Mouse (Mus musculus): Measurements from ENCODE around the gene Clybl. TPM values are rescaled to one million over a fixed set of nuclear protein-coding genes. Genes with fewer than 3 reads are reported as not detected.

The Clybl gene
- total and polyA plus RNA-seq, 3 experiments, result 16.5 to 25.7 (median 18.7) TPM

GRCm38 (mm10) chr14:122190941-122191510, 9.5 kb downstream of the Clybl start:
- DNase-seq (ENCODE audit: extremely low read depth), result peak; percentile 78
- in situ Hi-C loops (cut with MboI; ENCODE audit: low pct_ligation_motif_present, low pct_unique_long_range_greater_than_20kb, low sequenced_read_pairs) (no loop called here), dilution Hi-C loops (cut with MboI; ENCODE audit: extremely low pct_ligation_motif_present, extremely low pct_unique_long_range_greater_than_20kb, low sequenced_read_pairs) (no loop called here)
- Histone ChIP-seq H3K36me3 (replicated peaks in 1 of 2; ENCODE audit: control insufficient read depth in 1 of 2, insufficient read depth in 1 of 2, low read length in 1 of 2) (peaks cover 0 to 3% of the 10 kb centered on the region in 2 experiments), H3K4me2 (ENCODE audit: insufficient read depth, low read depth, poor library complexity, severe bottlenecking) (no peak overlapping the region), H3K27ac (ENCODE audit: insufficient read depth, low read depth) (no peak overlapping the region), H3K4me3 (replicated peaks in 1 of 3; ENCODE audit: low read depth in 2 of 3, low read length in 2 of 3, poor library complexity in 1 of 3) (no peak overlapping the region), H3K9ac (ENCODE audit: insufficient read depth, low read depth) (no peak overlapping the region), H3K4me1 (ENCODE audit: control insufficient read depth in 1 of 2, insufficient read depth in 2 of 2) (peaks cover 2 to 29% of the 10 kb centered on the region in 2 experiments; a peak in 2 of 4 replicates), H3K79me2 (replicated peaks; ENCODE audit: control insufficient read depth, extremely low read depth, insufficient read depth, poor library complexity, severe bottlenecking) (no peaks in the 10 kb centered on the region), H3K9me3 (replicated peaks; ENCODE audit: low read length) (peaks cover 2% of the 10 kb centered on the region), H3K27me3 (replicated peaks) (no peaks in the 10 kb centered on the region)
- TF ChIP-seq RAD21 (IDR thresholded peaks at IDR 0.05; ENCODE audit: low read depth, low read length) (peak; percentile 89), CHD1 (IDR thresholded peaks at IDR 0.05; ENCODE audit: low read depth, low read length) (no peak), CTCF (conservative IDR thresholded peaks at IDR 0.05 in 1 of 2, IDR thresholded peaks at IDR 0.05 in 1 of 2; ENCODE audit: low read depth in 2 of 2, low read length in 2 of 2) (peak; percentile 86 to 92), SMC3 (IDR thresholded peaks at IDR 0.05; ENCODE audit: low read depth, low read length) (peak; percentile 68), ZNF384 (IDR thresholded peaks at IDR 0.05; ENCODE audit: low read depth, low read length) (peak; percentile 19; the same call in 1 of the 2 replicates)

DNA sequence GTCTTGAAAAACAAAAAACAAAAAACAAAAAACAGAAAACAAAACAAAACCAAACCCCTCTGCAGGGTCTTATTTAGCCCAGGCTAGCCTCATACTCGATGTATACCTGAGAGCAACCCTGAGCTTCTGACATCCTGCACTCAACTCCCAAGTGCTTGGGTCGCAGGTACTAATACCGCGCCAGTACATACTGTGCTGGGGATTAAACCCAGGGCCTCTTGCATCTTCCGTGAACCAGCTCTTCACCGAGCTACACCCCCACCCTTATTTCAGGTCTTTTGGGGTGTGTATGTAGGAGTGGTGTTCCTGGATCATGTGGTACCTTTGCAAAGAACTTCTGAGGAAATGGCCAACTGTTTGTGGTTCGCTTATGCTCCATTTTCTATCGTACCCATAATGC, 13.1 kb downstream of the Clybl start:
- H3K4me1 ChIP-seq (ENCODE audit: control insufficient read depth in 1 of 2, insufficient read depth in 2 of 2), result peaks cover 2 to 23% of the 10 kb centered on the region in 2 experiments; a peak in 2 of 4 replicates
- in situ Hi-C loops (cut with MboI; ENCODE audit: low pct_ligation_motif_present, low pct_unique_long_range_greater_than_20kb, low sequenced_read_pairs), result no loop called here

GRCm38 (mm10) chr14:122196851-122197250, 15.3 kb downstream of the Clybl start:
- Histone ChIP-seq H3K4me1 (ENCODE audit: control insufficient read depth in 1 of 2, insufficient read depth in 2 of 2) (peaks cover 2 to 19% of the 10 kb centered on the region in 2 experiments; a peak in 2 of 4 replicates), H3K4me2 (ENCODE audit: insufficient read depth, low read depth, poor library complexity, severe bottlenecking) (no peak overlapping the region), H3K4me3 (replicated peaks in 1 of 3; ENCODE audit: low read depth in 2 of 3, low read length in 2 of 3, poor library complexity in 1 of 3) (no peak overlapping the region), H3K9ac (ENCODE audit: insufficient read depth, low read depth) (no peak overlapping the region), H3K79me2 (replicated peaks; ENCODE audit: control insufficient read depth, extremely low read depth, insufficient read depth, poor library complexity, severe bottlenecking) (no peaks in the 10 kb centered on the region), H3K36me3 (replicated peaks in 1 of 2; ENCODE audit: control insufficient read depth in 1 of 2, insufficient read depth in 1 of 2, low read length in 1 of 2) (peaks cover 0 to 7% of the 10 kb centered on the region in 2 experiments), H3K27me3 (replicated peaks) (no peaks in the 10 kb centered on the region), H3K27ac (ENCODE audit: insufficient read depth, low read depth) (no peak overlapping the region), H3K9me3 (replicated peaks; ENCODE audit: low read length) (peaks cover 8% of the 10 kb centered on the region)
- dilution Hi-C loops (cut with MboI; ENCODE audit: extremely low pct_ligation_motif_present, extremely low pct_unique_long_range_greater_than_20kb, low sequenced_read_pairs), result no loop called here
- TF ChIP-seq MYC (IDR thresholded peaks at IDR 0.05; ENCODE audit: low read depth, low read length) (no peak), IRF4 (IDR thresholded peaks at IDR 0.05; ENCODE audit: low read depth, low read length) (no peak), JUND (conservative IDR thresholded peaks at IDR 0.05; ENCODE audit: low read depth, low read length) (no peak)
- in situ Hi-C loops (cut with MboI; ENCODE audit: low pct_ligation_motif_present, low pct_unique_long_range_greater_than_20kb, low sequenced_read_pairs), result no loop called here
- no peak for DNase-seq (ENCODE audit: extremely low read depth)

More for the DNA sequence above, 13.1 kb downstream of the Clybl start:
- no peak for DNase-seq (ENCODE audit: extremely low read depth)
- Histone ChIP-seq H3K9me3 (replicated peaks; ENCODE audit: low read length) (peaks cover 8% of the 10 kb centered on the region), H3K36me3 (replicated peaks in 1 of 2; ENCODE audit: control insufficient read depth in 1 of 2, insufficient read depth in 1 of 2, low read length in 1 of 2) (peaks cover 0 to 11% of the 10 kb centered on the region in 2 experiments), H3K4me3 (replicated peaks in 1 of 3; ENCODE audit: low read depth in 2 of 3, low read length in 2 of 3, poor library complexity in 1 of 3) (no peak overlapping the region), H3K4me2 (ENCODE audit: insufficient read depth, low read depth, poor library complexity, severe bottlenecking) (no peak overlapping the region), H3K79me2 (replicated peaks; ENCODE audit: control insufficient read depth, extremely low read depth, insufficient read depth, poor library complexity, severe bottlenecking) (no peaks in the 10 kb centered on the region), H3K27me3 (replicated peaks) (no peaks in the 10 kb centered on the region), H3K9ac (ENCODE audit: insufficient read depth, low read depth) (no peak overlapping the region), H3K27ac (ENCODE audit: insufficient read depth, low read depth) (no peak overlapping the region)
- TF ChIP-seq KAT2A (IDR thresholded peaks at IDR 0.05; ENCODE audit: insufficient replicate concordance, low read length) (no peak), JUN (IDR thresholded peaks at IDR 0.05; ENCODE audit: insufficient read depth, low read depth, low read length) (no peak), MYC (IDR thresholded peaks at IDR 0.05; ENCODE audit: low read depth, low read length) (no peak), MAX (IDR thresholded peaks at IDR 0.05; ENCODE audit: low read length) (no peak), PAX5 (IDR thresholded peaks at IDR 0.05; ENCODE audit: low read length) (no peak), MAFK (IDR thresholded peaks at IDR 0.05; ENCODE audit: insufficient replicate concordance, low read length) (no peak), E2F4 (IDR thresholded peaks at IDR 0.05; ENCODE audit: insufficient replicate concordance, low read depth, low read length) (no peak), TCF12 (IDR thresholded peaks at IDR 0.05; ENCODE audit: low read depth, low read length) (no peak), UBTF (IDR thresholded peaks at IDR 0.05; ENCODE audit: low read depth, low read length) (no peak), ZMIZ1 (IDR thresholded peaks at IDR 0.05; ENCODE audit: low read depth, low read length) (no peak), SIN3A (IDR thresholded peaks at IDR 0.05; ENCODE audit: low read length) (no peak), POLR2A (IDR thresholded peaks at IDR 0.05; ENCODE audit: low read depth, low read length) (no peak), USF2 (conservative IDR thresholded peaks at IDR 0.05; ENCODE audit: low read depth, low read length) (no peak), GABPA (IDR thresholded peaks at IDR 0.05; ENCODE audit: insufficient replicate concordance, low read depth, low read length) (no peak), POLR2AphosphoS2 (IDR thresholded peaks at IDR 0.05; ENCODE audit: low read depth, low read length) (no peak)
- dilution Hi-C loops (cut with MboI; ENCODE audit: extremely low pct_ligation_motif_present, extremely low pct_unique_long_range_greater_than_20kb, low sequenced_read_pairs), result no loop called here

All from CH12.LX (cell line).